Mouse (Mus musculus) MEL (cell line): ENCODE measurements at regions not wholly inside any gene's neighbourhood (a gene's known extent, or its start where the extent isn't known, plus 50 kb on each side); places are given as distances from the start of the nearest gene placed in this dataset.

ENCODE experiments used
- DNase-seq: peaks from one replicate; pipeline ENCODE4 v3.0.0; 2011; ENCODE audit warnings: low read depth, low spot score
- H3K27ac ChIP-seq: 2 replicates; pipeline ENCODE4 v1.5.1; 2012; ENCODE audit warnings: low read depth, mild to moderate bottlenecking, control low read depth, low read length, moderate library complexity; ENCODE audit not compliant: control insufficient read depth
- H3K27me3 ChIP-seq, 2 experiments: fragments of 150-350 bp in 1 of 2; sonication (generic) in 1 of 2; 2 replicates each; pipeline ENCODE4 v1.6.1; 2012; ENCODE audit warnings: low read length in 2 of 2, mild to moderate bottlenecking in 2 of 2, improper control_type of control experiment in 1 of 2, moderate library complexity in 1 of 2; ENCODE audit not compliant: insufficient read depth in 2 of 2, control insufficient read depth in 1 of 2
- H3K36me3 ChIP-seq, 2 experiments: 2 replicates each; pipeline ENCODE4 v1.6.1; 2012 to 2014; ENCODE audit warnings: low read length in 2 of 2, improper control_type of control experiment in 1 of 2, inconsistent platforms in 1 of 2, mild to moderate bottlenecking in 1 of 2; ENCODE audit not compliant: insufficient read depth in 2 of 2, control insufficient read depth in 1 of 2
- H3K4me1 ChIP-seq, 2 experiments: fragments of 150-350 bp in 1 of 2; sonication (generic) in 1 of 2; 2 replicates each; pipeline ENCODE4 v1.6.1; 2012; ENCODE audit warnings: low read length in 2 of 2, improper control_type of control experiment in 1 of 2, mild to moderate bottlenecking in 1 of 2; ENCODE audit not compliant: insufficient read depth in 2 of 2, control insufficient read depth in 1 of 2
- H3K4me3 ChIP-seq, 2 experiments: fragments of 150-350 bp in 1 of 2; sonication (generic) in 1 of 2; 2 replicates each; pipeline ENCODE4 v1.5.1; 2012; ENCODE audit warnings: low read depth in 2 of 2, low read length in 2 of 2, mild to moderate bottlenecking in 2 of 2, moderate library complexity in 2 of 2, control low read depth in 1 of 2, improper control_type of control experiment in 1 of 2; ENCODE audit not compliant: control insufficient read depth in 1 of 2, insufficient read depth in 1 of 2
- H3K79me2 ChIP-seq: 2 replicates; pipeline ENCODE4 v1.6.1; 2012; ENCODE audit warnings: mild to moderate bottlenecking, low read length, moderate library complexity; ENCODE audit not compliant: control insufficient read depth, poor library complexity, insufficient read depth
- H3K9ac ChIP-seq: 2 replicates; pipeline ENCODE4 v1.6.1; 2012; ENCODE audit warnings: low read depth, mild to moderate bottlenecking, control low read depth, low read length, moderate library complexity; ENCODE audit not compliant: control insufficient read depth, poor library complexity, severe bottlenecking
- H3K9me3 ChIP-seq: fragments of 150-350 bp; sonication (generic); replicated peaks from 2 replicates; pipeline ENCODE4 v1.6.1; 2012; ENCODE audit warnings: mild to moderate bottlenecking, low read length, improper control_type of control experiment, moderate library complexity; ENCODE audit not compliant: insufficient read depth
- BHLHE40 ChIP-seq: IDR thresholded peaks from 2 replicates; pipeline ENCODE4 v1.6.1; 2012; ENCODE audit warnings: low read depth, mild to moderate bottlenecking, inconsistent platforms, low read length, improper control_type of control experiment, borderline replicate concordance
- CHD2 ChIP-seq: IDR thresholded peaks from 2 replicates; pipeline ENCODE4 v1.6.1; 2011; ENCODE audit warnings: low read length, improper control_type of control experiment
- CTCF ChIP-seq, 3 experiments: IDR thresholded peaks in 2 of 3; conservative IDR thresholded peaks in 1 of 3; 2 replicates each; pipeline ENCODE4 v1.5.1; 2011 to 2012; ENCODE audit warnings: low read length in 3 of 3, low read depth in 2 of 3, mild to moderate bottlenecking in 2 of 3, improper control_type of control experiment in 1 of 3, inconsistent platforms in 1 of 3, mixed read lengths in 1 of 3, moderate library complexity in 1 of 3; ENCODE audit not compliant: control insufficient read depth in 1 of 3, insufficient read depth in 1 of 3, poor library complexity in 1 of 3, severe bottlenecking in 1 of 3
- E2F4 ChIP-seq: IDR thresholded peaks from 2 replicates; pipeline ENCODE4 v1.6.1; 2011; ENCODE audit warnings: low read depth, low read length, improper control_type of control experiment, borderline replicate concordance
- ELF1 ChIP-seq: IDR thresholded peaks from 2 replicates; pipeline ENCODE4 v1.6.1; 2014; ENCODE audit warnings: low read depth, mild to moderate bottlenecking, inconsistent platforms, low read length, improper control_type of control experiment, moderate library complexity
- EP300 ChIP-seq, 2 experiments: IDR thresholded peaks; 2 replicates each; pipeline ENCODE4 v1.6.1; 2011; ENCODE audit warnings: improper control_type of control experiment in 2 of 2, low read length in 2 of 2, low read depth in 1 of 2, mild to moderate bottlenecking in 1 of 2
- ETS1 ChIP-seq: IDR thresholded peaks from 2 replicates; pipeline ENCODE4 v1.6.1; 2012; ENCODE audit warnings: low read depth, mild to moderate bottlenecking, inconsistent platforms, low read length, improper control_type of control experiment, moderate library complexity
- GATA1 ChIP-seq: IDR thresholded peaks from 2 replicates; pipeline ENCODE4 v1.6.1; 2011; ENCODE audit warnings: low read depth, low read length, improper control_type of control experiment
- HCFC1 ChIP-seq: IDR thresholded peaks from 2 replicates; pipeline ENCODE4 v1.6.1; 2012; ENCODE audit warnings: low read depth, mild to moderate bottlenecking, inconsistent platforms, low read length, improper control_type of control experiment, moderate library complexity
- MYB ChIP-seq: IDR thresholded peaks from 2 replicates; pipeline ENCODE4 v1.6.1; 2011; ENCODE audit warnings: mild to moderate bottlenecking, low read depth, low read length, improper control_type of control experiment
- NELFE ChIP-seq: IDR thresholded peaks from 2 replicates; pipeline ENCODE4 v1.6.1; 2011; ENCODE audit warnings: low read depth, low read length, improper control_type of control experiment
- POLR2AphosphoS2 ChIP-seq: IDR thresholded peaks from 2 replicates; pipeline ENCODE4 v1.6.1; 2011; ENCODE audit warnings: low read length, improper control_type of control experiment
- RCOR1 ChIP-seq: IDR thresholded peaks from 2 replicates; pipeline ENCODE4 v1.6.1; 2012; ENCODE audit warnings: low read depth, mild to moderate bottlenecking, inconsistent platforms, low read length, improper control_type of control experiment
- SMC3 ChIP-seq: IDR thresholded peaks from 2 replicates; pipeline ENCODE4 v1.6.1; 2011; ENCODE audit warnings: low read depth, low read length, improper control_type of control experiment
- TAL1 ChIP-seq: IDR thresholded peaks from 2 replicates; pipeline ENCODE4 v1.6.1; 2012; ENCODE audit warnings: mild to moderate bottlenecking, inconsistent platforms, low read length, moderate library complexity, mixed read lengths
- TBP ChIP-seq: IDR thresholded peaks from 2 replicates; pipeline ENCODE4 v1.8.0; 2011; ENCODE audit warnings: low read depth, low read length, improper control_type of control experiment
- UBTF ChIP-seq: IDR thresholded peaks from 2 replicates; pipeline ENCODE4 v1.6.1; 2012; ENCODE audit warnings: low read depth, mild to moderate bottlenecking, inconsistent platforms, low read length, improper control_type of control experiment, moderate library complexity, borderline replicate concordance; ENCODE audit not compliant: insufficient read depth
- USF1 ChIP-seq: IDR thresholded peaks from 2 replicates; pipeline ENCODE4 v1.6.1; 2014; ENCODE audit warnings: low read depth, mild to moderate bottlenecking, inconsistent platforms, low read length, improper control_type of control experiment, moderate library complexity

DNA sequence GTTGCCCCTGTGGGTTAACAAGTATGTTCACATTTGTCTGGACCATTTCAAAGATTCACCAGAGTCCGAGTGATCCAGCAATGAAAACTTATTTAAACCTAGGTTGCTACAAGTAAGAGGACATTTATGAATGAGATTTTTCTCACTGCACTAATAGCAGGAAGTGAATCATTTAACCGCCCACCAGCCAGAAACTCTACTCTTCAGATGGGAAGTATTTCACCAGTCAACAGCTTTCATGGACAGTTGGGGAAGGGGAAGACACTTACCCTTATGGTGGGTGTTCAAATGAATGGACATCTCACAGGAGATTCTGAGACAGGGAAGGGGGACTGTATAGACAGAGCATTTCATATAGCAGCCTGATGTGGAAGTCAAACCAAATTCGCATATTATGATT, 113.7 kb upstream of the Cd180 start:
- no peaks in the 10 kb centered on the region for H3K79me2 ChIP-seq
- H3K9me3 ChIP-seq, result no peaks in the 10 kb centered on the region

DNA sequence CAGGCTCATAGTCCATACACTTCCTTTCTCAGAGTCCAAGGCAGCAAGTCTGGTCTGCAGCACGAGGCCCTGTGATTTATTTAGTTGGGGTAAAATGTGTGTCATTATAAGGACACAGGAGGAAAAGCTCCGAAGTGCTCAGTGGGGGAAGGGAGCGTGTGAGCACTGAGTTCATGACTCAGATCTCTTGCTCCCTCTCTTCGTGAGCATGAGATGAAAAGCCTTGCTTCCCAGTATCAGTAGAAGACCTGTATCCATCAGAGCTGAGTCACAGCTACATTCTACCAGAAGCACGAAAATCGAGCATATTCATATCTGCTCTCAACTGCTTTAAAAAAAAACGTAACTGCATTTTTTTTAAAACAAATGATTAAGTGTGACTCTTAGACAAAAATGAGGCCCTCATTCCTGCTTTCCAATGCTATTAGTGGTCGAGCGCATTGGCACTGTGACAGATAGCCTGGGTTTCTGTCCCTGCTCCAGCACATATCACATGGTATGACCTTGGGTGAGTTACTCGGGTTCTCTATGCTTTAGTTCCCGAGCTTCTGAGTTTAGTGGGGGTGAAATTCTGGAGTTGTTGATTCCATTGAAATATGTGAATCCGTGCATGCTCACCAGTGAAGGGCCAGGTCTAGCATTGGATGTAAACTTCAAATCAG, 109.2 kb upstream of the Cd180 start:
- Histone ChIP-seq H3K27ac (no peak overlapping the region), H3K36me3 (no peaks in the 10 kb centered on the region), H3K9ac (no peak overlapping the region), H3K27me3 (peaks cover 0 to 1% of the 10 kb centered on the region in 2 experiments; a peak in 1 of 4 replicates), H3K4me1 (no peaks in the 10 kb centered on the region), H3K9me3 (no peaks in the 10 kb centered on the region), H3K4me3 (no peak overlapping the region), H3K79me2 (no peaks in the 10 kb centered on the region)
- DNase-seq, result no peak
- TF ChIP-seq E2F4 (no peak), MYB (no peak), TAL1 (no peak), POLR2AphosphoS2 (no peak), NELFE (no peak), RCOR1 (no peak), GATA1 (no peak), HCFC1 (no peak), CTCF (IDR thresholded peaks at IDR 0.05 in 2 of 3, conservative IDR thresholded peaks at IDR 0.05 in 1 of 3; ENCODE audit: control insufficient read depth in 1 of 3, insufficient read depth in 1 of 3, low read depth in 2 of 3, low read length in 3 of 3, poor library complexity in 1 of 3, severe bottlenecking in 1 of 3) (no peak), CHD2 (no peak), USF1 (no peak), SMC3 (no peak), BHLHE40 (no peak), EP300 (IDR thresholded peaks at IDR 0.05; ENCODE audit: low read depth in 1 of 2, low read length in 2 of 2) (no peak), TBP (no peak)

More for the DNA sequence above, 113.7 kb upstream of the Cd180 start:
- H3K4me3 ChIP-seq, result no peak overlapping the region
- DNase-seq, result no peak
- no peaks in the 10 kb centered on the region for H3K27me3 ChIP-seq
- H3K9ac ChIP-seq, result no peak overlapping the region
- H3K4me1 ChIP-seq, result no peaks in the 10 kb centered on the region
- H3K27ac ChIP-seq, result no peak overlapping the region
- H3K36me3 ChIP-seq, result no peaks in the 10 kb centered on the region
- TF ChIP-seq BHLHE40, result no peak
- TF ChIP-seq TAL1, result no peak
- TF ChIP-seq ETS1, result no peak
- TF ChIP-seq TBP, result no peak
- TF ChIP-seq USF1, result no peak
- TF ChIP-seq CTCF (IDR thresholded peaks at IDR 0.05 in 2 of 3, conservative IDR thresholded peaks at IDR 0.05 in 1 of 3; ENCODE audit: control insufficient read depth in 1 of 3, insufficient read depth in 1 of 3, low read depth in 2 of 3, low read length in 3 of 3, poor library complexity in 1 of 3, severe bottlenecking in 1 of 3), result no peak
- TF ChIP-seq POLR2AphosphoS2, result no peak
- no peak for TF ChIP-seq RCOR1
- no peak for TF ChIP-seq ELF1
- no peak for TF ChIP-seq UBTF
